Mouse (Mus musculus) intestine, embryonic 16.5 days (tissue): ENCODE data around the gene Zscan5b. TPM values are rescaled to one million over a fixed set of nuclear protein-coding genes. Genes with fewer than 3 reads are reported as not detected.
"Not testable (repeated sequence)": the region's sequence is repeated elsewhere in the genome, so short reads cannot be mapped to it uniquely, and the experiment has no call there.

Experiments used
- ATAC-seq: fragments of 200-750 bp; cut with Nextera tagmentation; 2 replicates; pipeline ENCODE4 v1.8.0; 2017; ENCODE audit warnings: moderate TSS enrichment, moderate library complexity
- H3K27ac ChIP-seq: fragments of 300-500 bp; sonication (generic); 2 replicates; pipeline ENCODE4 v1.5.1; 2014; ENCODE audit warnings: mild to moderate bottlenecking, low read length
- H3K27me3 ChIP-seq: fragments of 300-500 bp; sonication (generic); replicated peaks from 2 replicates; pipeline ENCODE4 v1.6.1; 2014; ENCODE audit warnings: low read length, control low read depth, mixed read lengths; ENCODE audit not compliant: control insufficient read depth, insufficient read depth
- H3K36me3 ChIP-seq: fragments of 300-500 bp; sonication (generic); 2 replicates; pipeline ENCODE4 v1.6.1; 2014; ENCODE audit warnings: low read length, control low read depth; ENCODE audit not compliant: control insufficient read depth, insufficient read depth
- H3K4me1 ChIP-seq: fragments of 300-500 bp; sonication (generic); 2 replicates; pipeline ENCODE4 v1.6.1; 2014; ENCODE audit warnings: low read length, control low read depth, mixed read lengths; ENCODE audit not compliant: control insufficient read depth, insufficient read depth
- H3K4me2 ChIP-seq: fragments of 300-500 bp; sonication (generic); 2 replicates; pipeline ENCODE4 v1.6.1; 2014; ENCODE audit warnings: low read depth, low read length, control low read depth
- H3K4me3 ChIP-seq: fragments of 300-500 bp; sonication (generic); 2 replicates; pipeline ENCODE4 v1.5.1; 2014; ENCODE audit warnings: mild to moderate bottlenecking, low read length
- H3K9ac ChIP-seq: fragments of 300-500 bp; sonication (generic); 2 replicates; pipeline ENCODE4 v1.6.1; 2014; ENCODE audit warnings: low read depth, low read length
- H3K9me3 ChIP-seq: fragments of 300-500 bp; sonication (generic); 2 replicates; pipeline ENCODE4 v1.6.1; 2016; ENCODE audit warnings: low read length, control low read depth; ENCODE audit not compliant: control insufficient read depth
- WGBS: fragments of 180-500 bp; shearing (Covaris S2); extraction: QIAGEN DNeasy Blood & Tissue Kit; methylation state at CpG from one replicate; pipeline ENCODE4 v1.1.7; 2014; 5-methylcytosine and 5-hydroxymethylcytosine counted together
- polyA plus RNA-seq: library from polyadenylated mRNA; unstranded; fragments of >200 nt; fragmentation: Nextera tagmentation; extraction: Ambion mirVana; gene quantifications from 2 replicates; pipeline ENCODE4 v1.2.1, GENCODE M21; 2015

Zscan5b gene
- polyA plus RNA-seq, 1 experiment from 2014 or later = not detected

DNA sequence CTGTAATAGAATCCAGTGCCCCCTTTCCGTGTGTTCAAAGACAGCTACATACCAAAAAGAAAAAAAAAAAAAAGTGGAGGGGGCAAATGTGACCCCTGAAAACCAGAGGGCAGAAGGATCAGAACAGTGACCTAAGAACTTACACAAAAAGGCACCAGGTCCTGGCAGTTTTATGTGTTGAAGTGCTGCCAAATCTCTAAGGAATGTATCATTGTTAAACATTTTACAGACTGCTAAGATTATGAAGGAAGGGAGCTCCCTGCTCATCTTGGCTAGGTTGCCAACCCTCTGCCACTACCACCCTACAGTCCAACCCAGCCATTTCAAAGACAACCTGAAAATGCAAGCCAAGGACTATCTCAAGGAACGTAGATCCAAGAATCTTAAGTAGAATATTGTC, 35.9 kb upstream of the Zscan5b start:
- no peak overlapping the region for H3K4me3 ChIP-seq
- 92% methylated on average over 2 of the region's 2 CpGs for WGBS
- no peak overlapping the region for H3K27ac ChIP-seq
- ATAC-seq = no peak
- no peaks in the 10 kb centered on the region for H3K4me1 ChIP-seq
- H3K27me3 ChIP-seq = no peaks in the 10 kb centered on the region
- H3K9ac ChIP-seq = no peak overlapping the region
- peaks cover 23% of the 10 kb centered on the region; the same call in 1 of the 2 replicates for H3K36me3 ChIP-seq
- H3K9me3 ChIP-seq = no peaks in the 10 kb centered on the region
- H3K4me2 ChIP-seq = no peak overlapping the region

DNA sequence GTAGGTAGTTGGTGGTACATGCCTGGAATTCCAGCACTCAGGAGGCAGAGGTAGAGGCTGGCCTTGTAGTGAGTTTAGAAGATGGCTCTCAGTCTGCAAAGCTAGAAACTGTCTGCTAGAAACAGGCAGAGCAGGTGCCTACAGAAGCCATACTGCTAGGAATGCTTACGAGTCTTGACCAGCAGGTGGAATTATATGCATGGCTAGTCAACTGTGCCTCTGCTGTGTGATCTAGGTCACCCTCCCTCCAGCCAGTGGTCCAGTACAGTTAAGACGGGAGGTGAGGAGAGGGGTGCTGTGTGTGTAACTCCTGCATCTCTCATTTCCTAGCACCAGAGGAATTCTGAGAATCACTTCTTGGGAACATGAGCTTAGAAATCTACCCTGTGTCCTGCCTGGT, 35.3 kb upstream of the Zscan5b start:
- 90% methylated on average over 2 of the region's 2 CpGs for WGBS
- Histone ChIP-seq H3K9me3 (no peaks in the 10 kb centered on the region), H3K9ac (no peak overlapping the region), H3K27ac (no peak overlapping the region), H3K4me1 (no peaks in the 10 kb centered on the region), H3K27me3 (no peaks in the 10 kb centered on the region), H3K4me2 (no peak overlapping the region), H3K36me3 (peaks cover 23% of the 10 kb centered on the region; the same call in 1 of the 2 replicates), H3K4me3 (no peak overlapping the region)
- ATAC-seq = no peak

DNA sequence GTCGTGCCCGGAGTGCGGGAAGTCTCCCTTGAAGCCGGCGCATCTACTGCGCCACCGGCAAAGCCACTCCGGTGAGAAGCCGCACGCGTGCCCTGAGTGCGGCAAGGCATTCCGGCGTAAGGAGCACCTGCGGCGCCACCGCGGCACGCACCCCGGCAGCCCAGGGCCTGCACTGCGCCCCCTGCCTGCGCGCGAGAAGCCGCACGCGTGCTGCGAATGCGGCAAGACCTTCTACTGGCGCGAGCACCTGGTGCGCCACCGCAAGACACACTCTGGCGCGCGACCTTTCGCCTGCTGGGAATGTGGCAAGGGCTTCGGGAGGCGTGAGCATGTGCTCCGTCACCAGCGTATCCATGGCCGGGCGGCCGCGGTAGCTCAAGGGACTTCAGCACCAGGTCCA, 32.5 kb upstream of the Zscan5b start:
- H3K36me3 ChIP-seq = peaks cover 21% of the 10 kb centered on the region; the same call in 1 of the 2 replicates
- 44% methylated on average over 45 of the region's 45 CpGs for WGBS
- no peak overlapping the region for H3K9ac ChIP-seq

DNA sequence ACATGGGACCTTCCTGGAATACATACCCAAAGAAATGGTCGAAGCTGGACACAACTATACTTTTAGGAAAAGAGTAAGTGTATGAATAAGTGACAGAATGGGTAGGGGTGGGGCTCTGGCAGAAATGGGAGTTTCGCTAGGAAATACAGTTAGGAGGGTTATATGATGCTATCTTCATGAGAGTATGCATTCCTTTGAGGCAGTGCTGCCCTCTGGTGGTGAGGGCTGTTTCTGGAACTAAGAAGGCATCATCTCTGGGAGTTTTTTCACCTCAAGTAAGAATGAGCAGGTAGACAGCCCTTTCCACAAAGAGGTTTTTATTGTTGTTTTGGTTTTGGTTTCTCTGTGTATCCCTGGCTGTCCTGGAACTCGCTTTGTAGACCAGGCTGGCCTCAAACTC, 30.7 kb upstream of the Zscan5b start:
- no peaks in the 10 kb centered on the region for H3K27me3 ChIP-seq
- no peak overlapping the region for H3K4me3 ChIP-seq
- no peak overlapping the region for H3K27ac ChIP-seq
- no peaks in the 10 kb centered on the region for H3K4me1 ChIP-seq
- H3K4me2 ChIP-seq = no peak overlapping the region
- ATAC-seq = no peak
- no peak overlapping the region for H3K9ac ChIP-seq
- 36% methylated on average over 3 of the region's 3 CpGs for WGBS
- no peaks in the 10 kb centered on the region for H3K9me3 ChIP-seq
- peaks cover 13% of the 10 kb centered on the region; the same call in 1 of the 2 replicates for H3K36me3 ChIP-seq

More for the DNA sequence above, 32.5 kb upstream of the Zscan5b start:
- Histone ChIP-seq H3K4me2 (no peak overlapping the region), H3K27me3 (no peaks in the 10 kb centered on the region), H3K27ac (no peak overlapping the region), H3K4me3 (no peak overlapping the region), H3K4me1 (no peaks in the 10 kb centered on the region), H3K9me3 (no peaks in the 10 kb centered on the region)
- ATAC-seq = no peak

DNA sequence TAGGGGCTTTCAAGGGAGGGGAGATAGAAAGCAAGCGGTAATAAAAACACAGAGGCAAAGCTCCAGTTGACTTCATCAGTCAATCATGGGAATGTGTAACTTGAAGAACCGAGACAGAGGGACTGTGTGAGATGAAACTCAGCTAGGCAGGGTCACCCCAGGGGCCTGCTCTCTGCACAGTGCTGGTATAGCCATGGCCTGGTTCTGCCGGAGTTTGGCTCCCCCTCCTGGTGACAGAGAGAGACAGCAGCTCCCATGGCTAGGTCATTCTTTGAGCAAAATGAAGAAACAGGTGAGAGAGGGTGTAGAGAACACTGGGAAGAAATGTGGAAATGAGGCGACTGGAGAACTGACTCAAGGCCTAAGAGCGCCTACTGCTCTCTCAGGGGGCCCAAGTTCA, 27.9 kb upstream of the Zscan5b start:
- Histone ChIP-seq H3K4me1 (no peaks in the 10 kb centered on the region), H3K9me3 (no peaks in the 10 kb centered on the region), H3K27ac (no peak overlapping the region), H3K9ac (no peak overlapping the region), H3K4me3 (no peak overlapping the region), H3K27me3 (0 out of 2 replicates have a peak, but pooled peaks cover 2% of the 10 kb centered on the region), H3K4me2 (no peak overlapping the region), H3K36me3 (peaks cover 6% of the 10 kb centered on the region; the same call in 1 of the 2 replicates)
- ATAC-seq = peak; percentile 73
- 17% methylated on average over 5 of the region's 5 CpGs for WGBS

DNA sequence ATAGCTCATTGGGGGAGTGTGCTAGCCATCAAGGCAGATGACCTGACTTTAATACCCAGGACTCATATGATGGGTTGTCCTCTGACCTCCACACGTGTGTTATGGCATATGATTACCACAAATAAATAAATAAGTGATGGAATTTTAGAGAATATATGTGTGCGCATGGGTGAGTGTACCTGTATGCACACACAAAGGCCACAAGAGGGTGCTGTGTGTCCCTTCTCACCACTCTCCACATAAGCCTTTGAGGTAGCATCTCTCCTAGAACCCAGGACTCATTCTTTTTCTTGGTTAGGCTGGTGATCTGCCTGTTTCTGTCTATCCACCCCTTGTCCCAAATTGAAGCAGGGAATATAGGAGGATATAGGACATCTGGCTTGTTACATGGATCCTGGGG, 26.3 kb upstream of the Zscan5b start:
- WGBS = 47% methylated on average over 2 of the region's 2 CpGs
- ATAC-seq = no peak

DNA sequence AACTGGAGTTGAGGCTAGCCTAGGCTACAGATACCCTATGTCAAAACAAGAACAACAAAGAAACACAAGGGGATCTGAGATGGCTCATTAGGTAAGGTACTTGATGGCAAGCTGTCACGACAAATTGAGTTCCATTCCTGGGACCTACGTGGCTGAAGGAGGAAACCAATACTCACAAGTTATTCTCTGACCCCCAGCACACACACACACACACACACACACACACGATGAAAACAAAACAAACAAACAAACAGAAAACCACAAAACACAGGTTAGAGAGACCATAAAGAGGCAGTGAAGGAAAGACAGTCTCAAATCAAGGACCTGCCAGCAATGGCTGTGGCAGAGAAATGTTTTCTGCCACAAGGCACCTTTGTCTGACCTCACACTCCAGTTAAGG, 25.3 kb upstream of the Zscan5b start, which contains the start of gene Galp:
Gene Galp, plus strand, starts transcription at position 301 of the 400 bp plus-strand sequence.
- no peaks in the 10 kb centered on the region for H3K36me3 ChIP-seq
- H3K27me3 ChIP-seq = 0 out of 2 replicates have a peak, but pooled peaks cover 2% of the 10 kb centered on the region
- 51% methylated on average over 3 of the region's 3 CpGs for WGBS
- ATAC-seq = no peak
- no peaks in the 10 kb centered on the region for H3K4me1 ChIP-seq
- no peak within 1 kb of the TSS for H3K9ac ChIP-seq
- no peaks in the 10 kb centered on the region for H3K9me3 ChIP-seq
- H3K27ac ChIP-seq = no peak within 1 kb of the TSS
- H3K4me2 ChIP-seq = no peak within 1 kb of the TSS
- H3K4me3 ChIP-seq = no peak within 1 kb of the TSS

More for the DNA sequence above, 26.3 kb upstream of the Zscan5b start:
- H3K9ac ChIP-seq = no peak overlapping the region
- no peaks in the 10 kb centered on the region for H3K36me3 ChIP-seq
- no peak overlapping the region for H3K4me3 ChIP-seq
- H3K27ac ChIP-seq = no peak overlapping the region
- no peaks in the 10 kb centered on the region for H3K4me1 ChIP-seq
- no peaks in the 10 kb centered on the region for H3K9me3 ChIP-seq
- no peak overlapping the region for H3K4me2 ChIP-seq
- 0 out of 2 replicates have a peak, but pooled peaks cover 2% of the 10 kb centered on the region for H3K27me3 ChIP-seq

DNA sequence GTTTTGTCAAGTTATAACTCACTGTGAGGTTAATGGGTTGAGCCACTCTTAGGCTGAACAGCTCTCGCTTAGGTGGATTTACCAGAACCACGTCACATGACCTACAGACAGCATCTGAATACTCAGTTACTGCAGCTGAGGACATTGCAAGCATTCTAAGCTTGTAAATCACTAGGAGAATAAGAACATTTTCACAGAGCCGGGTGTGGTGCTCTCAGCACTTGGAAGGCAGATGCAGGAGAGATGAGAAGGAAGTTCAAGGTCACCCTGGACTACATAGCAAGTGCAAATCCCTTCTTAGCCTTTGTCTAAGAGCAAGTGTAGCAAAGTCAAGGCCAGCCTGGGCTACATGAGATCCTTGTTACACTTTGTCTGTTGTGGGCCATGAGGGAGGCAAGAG, 17.9 kb upstream of the Zscan5b start:
- no peak for ATAC-seq
- WGBS = 74% methylated on average over 3 of the region's 3 CpGs
- no peaks in the 10 kb centered on the region for H3K4me1 ChIP-seq

DNA sequence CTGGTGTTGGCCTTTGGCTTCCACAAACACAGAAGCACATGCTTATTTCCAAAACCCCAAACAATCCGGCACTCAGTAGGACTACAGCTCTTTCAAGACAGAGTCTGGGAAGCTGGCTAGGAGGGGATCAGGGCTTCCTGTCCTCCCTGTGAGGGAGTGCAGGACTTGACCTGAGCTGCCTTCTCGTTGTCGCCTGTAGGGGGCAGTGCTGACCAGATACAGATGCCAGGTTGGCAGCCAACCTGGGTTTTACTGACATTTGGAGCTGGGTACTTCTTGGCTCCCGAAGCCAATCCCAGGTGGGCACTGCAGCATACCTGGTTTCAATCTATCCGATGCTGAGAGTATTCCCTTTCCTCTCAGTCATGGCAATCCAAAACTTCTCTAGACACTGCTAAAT, 8.9 kb upstream of the Zscan5b start:
- Histone ChIP-seq H3K36me3 (no peaks in the 10 kb centered on the region), H3K27me3 (no peaks in the 10 kb centered on the region), H3K9ac (no peak overlapping the region), H3K4me3 (no peak overlapping the region), H3K9me3 (no peaks in the 10 kb centered on the region), H3K4me2 (no peak overlapping the region), H3K4me1 (no peaks in the 10 kb centered on the region), H3K27ac (no peak overlapping the region)
- WGBS = 51% methylated on average over 5 of the region's 5 CpGs
- ATAC-seq = no peak

More for the DNA sequence above, 17.9 kb upstream of the Zscan5b start:
- Histone ChIP-seq H3K27me3 (no peaks in the 10 kb centered on the region), H3K9ac (no peak overlapping the region), H3K36me3 (no peaks in the 10 kb centered on the region), H3K27ac (no peak overlapping the region), H3K9me3 (no peaks in the 10 kb centered on the region), H3K4me2 (no peak overlapping the region), H3K4me3 (no peak overlapping the region)

DNA sequence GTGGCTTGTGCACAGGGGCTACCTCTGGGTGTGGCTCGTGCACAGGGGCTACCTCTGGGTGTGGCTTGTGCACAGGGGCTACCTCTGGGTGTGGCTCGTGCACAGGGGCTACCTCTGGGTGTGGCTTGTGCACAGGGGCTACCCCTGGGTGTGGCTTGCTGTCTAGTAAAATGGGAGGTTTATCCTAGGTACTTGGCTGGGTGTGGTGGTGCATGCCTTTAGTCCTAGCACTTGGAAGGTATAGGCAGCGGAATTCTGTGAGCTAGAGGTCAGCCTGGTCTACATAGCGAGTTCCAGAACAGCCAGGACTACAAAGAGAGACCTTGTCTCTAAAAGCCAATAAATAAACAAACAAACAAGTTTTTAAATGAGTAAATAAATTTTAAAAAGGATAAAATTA, 7.4 kb upstream of the Zscan5b start:
- H3K4me1 ChIP-seq, H3K9me3 ChIP-seq, H3K27ac ChIP-seq, H3K36me3 ChIP-seq, H3K9ac ChIP-seq, H3K27me3 ChIP-seq, H3K4me2 ChIP-seq, H3K4me3 ChIP-seq, ATAC-seq: not testable (repeated sequence)
- WGBS = 70% methylated on average over 3 of the region's 4 CpGs
